Mouse (Mus musculus): ENCODE results near the gene Nfkbil1.

DNA sequence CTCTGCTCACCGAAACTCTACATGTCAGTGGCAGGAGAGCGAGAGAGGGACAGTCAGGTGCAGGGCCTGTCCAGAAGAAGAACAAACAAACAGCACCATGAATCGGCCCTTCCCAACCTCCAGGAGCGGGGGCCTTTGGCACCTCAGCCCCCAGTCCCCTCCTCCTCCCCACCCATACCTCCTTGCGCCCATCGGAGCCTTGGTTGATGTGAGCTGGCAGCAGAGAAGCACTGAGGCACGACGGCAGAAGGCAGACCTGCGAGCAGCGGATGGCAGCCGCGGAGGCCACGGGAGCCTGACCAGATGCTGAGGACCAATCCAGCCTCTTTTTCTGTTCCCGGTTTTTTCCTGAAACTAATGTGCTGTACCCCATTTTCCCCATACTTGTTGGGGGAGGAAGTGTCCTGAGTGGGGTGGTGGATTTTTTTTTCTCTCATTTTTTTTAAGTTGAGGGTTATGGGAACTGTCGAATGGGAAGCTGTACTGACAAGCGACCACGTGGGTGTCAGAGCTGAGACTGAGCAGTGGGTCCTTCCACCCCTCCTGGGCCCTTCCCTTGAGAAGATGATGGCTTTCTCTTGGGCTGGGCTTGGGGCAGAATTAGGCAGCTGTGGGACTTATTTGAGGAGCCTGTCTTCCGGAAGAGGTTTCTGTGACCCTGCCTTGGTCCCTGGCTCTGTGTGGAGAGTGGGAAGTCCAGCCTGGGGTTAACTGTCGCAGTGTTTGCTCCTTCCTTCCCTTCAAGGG, 14.0 kb upstream of the Nfkbil1 start:
- TF ChIP-seq CTCF (IDR thresholded peaks at IDR 0.05; ENCODE audit: low read depth) (no peak), EP300 (IDR thresholded peaks at IDR 0.05; ENCODE audit: low read depth) (no peak)
